Mouse (Mus musculus) CH12.LX (cell line): Measurements from ENCODE around the gene Tmem37. TPM values are rescaled to one million over a fixed set of nuclear protein-coding genes. Genes with fewer than 3 reads are reported as not detected.
A peak's percentile ranks its signal among the peaks of the same experiment; 100 is the strongest.

Source experiments
- DNase-seq: peaks from one replicate; pipeline ENCODE4 v3.0.0-alpha.2; 2013; ENCODE audit errors: extremely low read depth
- H3K27ac ChIP-seq: 2 replicates; pipeline ENCODE4 v1.5.1; 2012; ENCODE audit warnings: low read depth, mild to moderate bottlenecking, control low read depth, moderate library complexity; ENCODE audit not compliant: insufficient read depth
- H3K27me3 ChIP-seq: replicated peaks from 2 replicates; pipeline ENCODE3; 2012; ENCODE audit warnings: inconsistent platforms
- H3K36me3 ChIP-seq, 2 experiments: replicated peaks in 1 of 2; 2 replicates each; pipeline versions ENCODE3 to v1.6.1; 2012; ENCODE audit warnings: inconsistent platforms in 1 of 2, low read length in 1 of 2, mild to moderate bottlenecking in 1 of 2, mixed read lengths in 1 of 2, moderate library complexity in 1 of 2; ENCODE audit not compliant: control insufficient read depth in 1 of 2, insufficient read depth in 1 of 2
- H3K4me1 ChIP-seq, 2 experiments: 2 replicates each; pipeline ENCODE4 v1.6.1; 2012; ENCODE audit warnings: inconsistent platforms in 1 of 2, moderate library complexity in 1 of 2; ENCODE audit not compliant: insufficient read depth in 2 of 2, control insufficient read depth in 1 of 2
- H3K4me2 ChIP-seq: 2 replicates; pipeline ENCODE4 v1.6.1; 2012; ENCODE audit warnings: low read depth, mild to moderate bottlenecking, control low read depth; ENCODE audit not compliant: poor library complexity, insufficient read depth, severe bottlenecking
- H3K4me3 ChIP-seq, 3 experiments: fragments of 150-350 bp in 1 of 3; sonication (generic) in 1 of 3; replicated peaks in 1 of 3; 2 replicates each; pipeline versions ENCODE3 to v1.5.1; 2011 to 2012; ENCODE audit warnings: low read depth in 2 of 3, low read length in 2 of 3, mild to moderate bottlenecking in 2 of 3, moderate library complexity in 2 of 3, control low read depth in 1 of 3, improper control_type of control experiment in 1 of 3, inconsistent platforms in 1 of 3, mixed read lengths in 1 of 3; ENCODE audit not compliant: poor library complexity in 1 of 3
- H3K79me2 ChIP-seq: replicated peaks from 2 replicates; pipeline ENCODE4 v1.6.1; 2012; ENCODE audit warnings: mild to moderate bottlenecking, moderate library complexity; ENCODE audit not compliant: control insufficient read depth, poor library complexity, insufficient read depth, severe bottlenecking; ENCODE audit errors: extremely low read depth
- H3K9ac ChIP-seq: 2 replicates; pipeline ENCODE4 v1.6.1; 2012; ENCODE audit warnings: low read depth, mild to moderate bottlenecking, control low read depth, moderate library complexity; ENCODE audit not compliant: insufficient read depth
- H3K9me3 ChIP-seq: replicated peaks from 2 replicates; pipeline ENCODE3; 2012; ENCODE audit warnings: low read length, inconsistent platforms, mixed read lengths
- BHLHE40 ChIP-seq: IDR thresholded peaks from 2 replicates; pipeline ENCODE4 v1.6.1; 2011; ENCODE audit warnings: mild to moderate bottlenecking, low read depth, low read length, improper control_type of control experiment
- CHD2 ChIP-seq: IDR thresholded peaks from 2 replicates; pipeline ENCODE4 v1.6.1; 2011; ENCODE audit warnings: low read length, improper control_type of control experiment
- CTCF ChIP-seq, 2 experiments: IDR thresholded peaks in 1 of 2; conservative IDR thresholded peaks in 1 of 2; 2 replicates each; pipeline ENCODE4 v1.5.1; 2011 to 2012; ENCODE audit warnings: low read depth in 2 of 2, low read length in 2 of 2, improper control_type of control experiment in 1 of 2, inconsistent platforms in 1 of 2, mild to moderate bottlenecking in 1 of 2, moderate library complexity in 1 of 2
- ELF1 ChIP-seq: IDR thresholded peaks from 2 replicates; pipeline ENCODE4 v1.6.1; 2014; ENCODE audit warnings: low read depth, mild to moderate bottlenecking, inconsistent platforms, low read length, improper control_type of control experiment
- HCFC1 ChIP-seq: IDR thresholded peaks from 2 replicates; pipeline ENCODE4 v1.6.1; 2012; ENCODE audit warnings: low read depth, mild to moderate bottlenecking, inconsistent platforms, low read length, improper control_type of control experiment
- MAFK ChIP-seq: IDR thresholded peaks from 2 replicates; pipeline ENCODE4 v1.6.1; 2011; ENCODE audit warnings: low read length, improper control_type of control experiment; ENCODE audit not compliant: insufficient replicate concordance
- MEF2A ChIP-seq: IDR thresholded peaks from 2 replicates; pipeline ENCODE4 v1.6.1; 2014; ENCODE audit warnings: low read depth, mild to moderate bottlenecking, inconsistent platforms, low read length, improper control_type of control experiment, borderline replicate concordance
- MYC ChIP-seq: IDR thresholded peaks from 2 replicates; pipeline ENCODE4 v1.6.1; 2011; ENCODE audit warnings: low read depth, mild to moderate bottlenecking, improper control_type of control experiment, low read length
- NELFE ChIP-seq: IDR thresholded peaks from 2 replicates; pipeline ENCODE4 v1.6.1; 2011; ENCODE audit warnings: low read depth, low read length, improper control_type of control experiment
- NRF1 ChIP-seq: IDR thresholded peaks from 2 replicates; pipeline ENCODE4 v1.6.1; 2014; ENCODE audit warnings: low read depth, mild to moderate bottlenecking, inconsistent platforms, low read length, improper control_type of control experiment, moderate library complexity
- POLR2A ChIP-seq: IDR thresholded peaks from 2 replicates; pipeline ENCODE4 v1.6.1; 2011; ENCODE audit warnings: low read depth, mild to moderate bottlenecking, improper control_type of control experiment, low read length
- POLR2AphosphoS2 ChIP-seq: IDR thresholded peaks from 2 replicates; pipeline ENCODE4 v1.6.1; 2011; ENCODE audit warnings: low read depth, low read length, improper control_type of control experiment
- RAD21 ChIP-seq: IDR thresholded peaks from 2 replicates; pipeline ENCODE4 v1.6.1; 2011; ENCODE audit warnings: low read depth, mild to moderate bottlenecking, low read length, improper control_type of control experiment, moderate library complexity
- SIN3A ChIP-seq: IDR thresholded peaks from 2 replicates; pipeline ENCODE4 v1.6.1; 2012; ENCODE audit warnings: low read length, improper control_type of control experiment, inconsistent platforms
- SMC3 ChIP-seq: IDR thresholded peaks from 2 replicates; pipeline ENCODE4 v1.6.1; 2011; ENCODE audit warnings: low read depth, low read length, improper control_type of control experiment
- USF2 ChIP-seq: conservative IDR thresholded peaks from 2 replicates; pipeline ENCODE4 v1.6.1; 2011; ENCODE audit warnings: low read depth, low read length, improper control_type of control experiment
- ZC3H11A ChIP-seq: IDR thresholded peaks from 2 replicates; pipeline ENCODE4 v1.6.1; 2012; ENCODE audit warnings: low read depth, mild to moderate bottlenecking, inconsistent platforms, low read length, improper control_type of control experiment
- ZNF384 ChIP-seq: IDR thresholded peaks from 2 replicates; pipeline ENCODE4 v1.6.1; 2012; ENCODE audit warnings: low read depth, low read length, improper control_type of control experiment, inconsistent platforms
- dilution Hi-C: fragments of 300-500 bp; cut with MboI; formaldehyde crosslinking; loops from 2 replicates; pipeline ENCODE4 v1.14.3; 2020; ENCODE audit warnings: low sequenced_read_pairs; ENCODE audit not compliant: extremely low pct_unique_long_range_greater_than_20kb, extremely low pct_ligation_motif_present
- in situ Hi-C: fragments of 300-500 bp; cut with MboI; formaldehyde crosslinking; loops from 3 replicates; pipeline ENCODE4 v1.14.3; 2019; ENCODE audit warnings: low sequenced_read_pairs, low pct_ligation_motif_present, low pct_unique_long_range_greater_than_20kb, mixed read lengths
- polyA plus RNA-seq: library from polyadenylated mRNA; unstranded; fragments of >175 nt; gene quantifications from 2 replicates; pipeline ENCODE4 v1.2.1, GENCODE M21; 2012; ENCODE audit warnings: low read depth; ENCODE audit not compliant: insufficient read length
- total RNA-seq, 2 experiments: library from RNA; depleted of rRNA; stranded (reverse); fragments of 300-350 nt in 1 of 2; fragments of >200 nt in 1 of 2; gene quantifications; 2 replicates each; pipeline ENCODE4 v1.2.3; 2012 to 2014

Gene Tmem37
- total and polyA plus RNA-seq, 3 experiments, result not detected

DNA sequence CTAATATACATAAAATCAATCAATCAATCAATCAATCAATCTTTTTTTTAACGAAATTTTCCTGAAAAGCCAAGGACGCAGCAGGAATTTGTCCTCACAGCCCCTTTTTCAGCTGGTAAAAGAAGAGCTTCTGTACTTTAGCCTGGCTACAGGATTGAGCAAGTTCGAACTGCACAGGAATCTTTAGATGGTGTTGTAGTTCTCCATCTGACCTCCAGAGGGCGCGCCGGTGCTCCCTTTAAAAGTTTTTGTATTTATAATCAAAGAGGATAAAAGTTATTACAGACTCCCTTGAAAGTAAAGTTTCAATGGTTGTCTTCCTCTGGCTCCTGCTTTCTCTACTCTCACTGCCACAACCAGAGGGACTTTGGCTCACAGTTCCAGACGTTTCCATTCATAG is 24.5 kb upstream of the Tmem37 start:
- Histone ChIP-seq H3K27ac (no peak overlapping the region), H3K4me3 (no peak overlapping the region), H3K4me2 (no peak overlapping the region), H3K9ac (no peak overlapping the region), H3K36me3 (no peaks in the 10 kb centered on the region), H3K9me3 (no peaks in the 10 kb centered on the region), H3K27me3 (no peaks in the 10 kb centered on the region)
- in situ Hi-C loops (loop anchor here (5.0 kb wide), 2 partner anchors 49 to 66 kb away; no protein-coding TSS in a partner anchor), dilution Hi-C loops (no loop called here)
- DNase-seq, result peak; percentile 61
- no peak for TF ChIP-seq ELF1
- TF ChIP-seq SMC3, result peak; percentile 71
- peak; percentile 80 to 82 for TF ChIP-seq CTCF (conservative IDR thresholded peaks at IDR 0.05 in 1 of 2, IDR thresholded peaks at IDR 0.05 in 1 of 2; ENCODE audit: low read depth in 2 of 2, low read length in 2 of 2)
- no peak for TF ChIP-seq NELFE
- peak; percentile 63 for TF ChIP-seq RAD21
- TF ChIP-seq, all 38 proteins: peak for 3
- Histone ChIP-seq H3K4me1 (peaks cover 12 to 22% of the 10 kb centered on the region in 2 experiments), H3K79me2 (no peaks in the 10 kb centered on the region)

DNA sequence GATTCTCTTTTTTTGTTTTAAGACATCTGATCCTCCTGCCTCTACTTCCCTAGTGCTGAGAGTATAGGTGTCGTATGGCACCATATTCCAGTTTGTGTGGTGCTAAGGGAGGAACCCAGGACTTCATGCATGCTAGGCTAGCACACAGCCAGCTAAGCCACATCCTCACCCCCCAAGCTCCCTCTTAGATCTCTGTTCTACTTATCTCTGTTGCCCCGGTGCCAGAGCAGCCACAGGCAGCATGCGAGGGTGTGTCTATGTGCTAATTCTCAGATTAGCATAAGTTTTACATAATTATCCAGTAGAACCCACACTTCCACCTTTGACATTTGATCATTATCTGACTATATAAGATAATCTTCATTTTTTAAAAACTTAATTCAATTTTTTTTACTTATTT is 21.0 kb upstream of the Tmem37 start:
- Histone ChIP-seq H3K79me2 (no peaks in the 10 kb centered on the region), H3K9ac (no peak overlapping the region), H3K27ac (no peak overlapping the region), H3K27me3 (no peaks in the 10 kb centered on the region), H3K4me3 (no peak overlapping the region), H3K4me2 (no peak overlapping the region), H3K9me3 (peaks cover 2% of the 10 kb centered on the region), H3K4me1 (peaks cover 11 to 14% of the 10 kb centered on the region in 2 experiments), H3K36me3 (no peaks in the 10 kb centered on the region)
- in situ Hi-C loops (loop anchor here (5.0 kb wide), 2 partner anchors 52 to 63 kb away; no protein-coding TSS in a partner anchor), dilution Hi-C loops (no loop called here)
- TF ChIP-seq USF2 (no peak), POLR2AphosphoS2 (no peak), CHD2 (no peak), CTCF (conservative IDR thresholded peaks at IDR 0.05 in 1 of 2, IDR thresholded peaks at IDR 0.05 in 1 of 2; ENCODE audit: low read depth in 2 of 2, low read length in 2 of 2) (no peak), MEF2A (no peak), RAD21 (no peak), MYC (no peak), NELFE (no peak), ZC3H11A (no peak), POLR2A (no peak), ZNF384 (no peak), MAFK (no peak), BHLHE40 (no peak), HCFC1 (no peak), NRF1 (no peak), SIN3A (no peak)
- no peak for DNase-seq
